23 mouse cellular contexts compared by ENCODE assay signal in the genomic region with DNA sequence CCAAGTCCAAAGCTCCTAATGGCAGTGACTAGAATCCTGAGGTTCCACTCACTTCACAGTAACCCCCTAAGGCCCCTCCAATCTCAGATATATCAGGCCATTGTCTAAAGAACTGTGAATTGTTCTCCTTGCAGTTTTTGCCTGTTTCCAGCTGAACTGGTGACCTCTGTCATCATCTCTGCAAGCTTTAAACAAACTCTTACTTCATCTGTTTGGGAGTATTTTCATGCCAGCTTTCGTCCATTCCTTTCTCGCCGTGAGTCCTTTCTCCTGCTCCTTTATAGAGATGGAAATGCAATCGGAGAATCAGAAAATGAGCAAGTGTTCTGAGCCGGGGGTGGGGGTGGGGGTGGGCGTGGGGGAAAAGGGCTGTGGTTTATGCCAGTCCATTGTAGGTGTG.
"Had no signal": no experiment of that assay in that cellular context is flagged by ENCODE, and none has a peak within 500 bp of the region (broad histone marks: within the 10 kb centered on the region; RNA-seq: fewer than 3 reads in every experiment).

No protein-coding gene starts in this region.

- DNase-seq: kidney, adult 11 months; kidney, adult 8-10 months; kidney, postnatal 10 days; kidney, postnatal 36 days; layer of hippocampus, postnatal 36 days; liver, embryonic 13.5 days; lung, adult 2 months; lung, postnatal 10 days; retina, postnatal 1 day; right cerebral cortex, postnatal 25 days; spleen, adult 18-20 months; thymus, postnatal 25 days had no signal

- H3K4me1 ChIP-seq: intestine, embryonic 15.5 days; kidney, embryonic 15.5 days; stomach, embryonic 15.5 days had no signal

- ATAC-seq: hindbrain, embryonic 16.5 days; intestine, embryonic 15.5 days; midbrain, embryonic 16.5 days had no signal

- H3K9me3 ChIP-seq: intestine, embryonic 15.5 days; kidney, embryonic 15.5 days; limb, embryonic 12.5 days; liver, embryonic 13.5 days; midbrain, embryonic 12.5 days; neural tube, embryonic 13.5 days; stomach, embryonic 15.5 days had no signal

- H3K4me3 ChIP-seq: intestine, embryonic 15.5 days; kidney, embryonic 15.5 days; left cerebral cortex, adult 2 months; limb, embryonic 12.5 days; liver, embryonic 13.5 days; midbrain, embryonic 12.5 days; myocyte; neural tube, embryonic 13.5 days; stomach, embryonic 15.5 days had no signal

- H3K27me3 ChIP-seq: intestine, embryonic 15.5 days; kidney, embryonic 15.5 days; limb, embryonic 12.5 days; liver, embryonic 13.5 days; midbrain, embryonic 12.5 days; neural tube, embryonic 13.5 days; stomach, embryonic 15.5 days had no signal

- H3K4me2 ChIP-seq: intestine, embryonic 15.5 days; kidney, embryonic 15.5 days; limb, embryonic 12.5 days; liver, embryonic 13.5 days; midbrain, embryonic 12.5 days; neural tube, embryonic 13.5 days; stomach, embryonic 15.5 days had no signal

- H3K27ac ChIP-seq: intestine, embryonic 15.5 days; kidney, embryonic 15.5 days; left cerebral cortex, adult 2 months; limb, embryonic 12.5 days; liver, embryonic 13.5 days; macrophage; midbrain, embryonic 12.5 days; neural tube, embryonic 13.5 days; stomach, embryonic 15.5 days had no signal

- H3K9ac ChIP-seq: intestine, embryonic 15.5 days; kidney, embryonic 15.5 days; limb, embryonic 12.5 days; liver, embryonic 13.5 days; midbrain, embryonic 12.5 days; neural tube, embryonic 13.5 days; stomach, embryonic 15.5 days had no signal

- H3K36me3 ChIP-seq: intestine, embryonic 15.5 days; kidney, embryonic 15.5 days; limb, embryonic 12.5 days; liver, embryonic 13.5 days; midbrain, embryonic 12.5 days; neural tube, embryonic 13.5 days; stomach, embryonic 15.5 days had no signal
